Mouse (Mus musculus) c-Kit-positive CD71-positive TER-119-positive erythroid progenitor cells, embryonic 14.5 days (primary cell): ENCODE measurements at regions not wholly inside any gene's neighbourhood (a gene's known extent, or its start where the extent isn't known, plus 50 kb on each side); places are given as distances from the start of the nearest gene placed in this dataset.

Experiments used
- DNase-seq: peaks from one replicate; pipeline ENCODE4 v3.0.0-alpha.2; 2013; ENCODE audit warnings: low spot score

DNA sequence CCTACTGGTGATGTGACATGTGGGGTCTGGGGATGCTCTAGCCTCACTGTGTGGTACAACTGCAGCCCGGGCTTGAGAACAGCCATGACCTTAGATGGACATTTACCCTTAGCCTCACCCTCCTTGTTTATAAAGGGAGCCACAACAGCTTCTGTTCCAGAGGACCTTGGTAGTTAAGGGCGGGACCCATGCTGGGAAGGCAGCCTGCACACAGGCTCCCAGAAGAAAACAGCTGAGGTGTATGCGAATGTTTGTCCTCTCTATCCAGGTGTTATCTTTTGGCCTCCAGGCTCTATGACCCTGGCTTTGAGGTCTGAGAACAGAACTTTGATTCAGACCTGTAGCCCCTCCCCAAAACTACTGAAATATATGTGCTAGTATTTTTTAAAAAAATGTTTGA is 102.1 kb upstream of the Mki67 start:
- DNase-seq = no peak

DNA sequence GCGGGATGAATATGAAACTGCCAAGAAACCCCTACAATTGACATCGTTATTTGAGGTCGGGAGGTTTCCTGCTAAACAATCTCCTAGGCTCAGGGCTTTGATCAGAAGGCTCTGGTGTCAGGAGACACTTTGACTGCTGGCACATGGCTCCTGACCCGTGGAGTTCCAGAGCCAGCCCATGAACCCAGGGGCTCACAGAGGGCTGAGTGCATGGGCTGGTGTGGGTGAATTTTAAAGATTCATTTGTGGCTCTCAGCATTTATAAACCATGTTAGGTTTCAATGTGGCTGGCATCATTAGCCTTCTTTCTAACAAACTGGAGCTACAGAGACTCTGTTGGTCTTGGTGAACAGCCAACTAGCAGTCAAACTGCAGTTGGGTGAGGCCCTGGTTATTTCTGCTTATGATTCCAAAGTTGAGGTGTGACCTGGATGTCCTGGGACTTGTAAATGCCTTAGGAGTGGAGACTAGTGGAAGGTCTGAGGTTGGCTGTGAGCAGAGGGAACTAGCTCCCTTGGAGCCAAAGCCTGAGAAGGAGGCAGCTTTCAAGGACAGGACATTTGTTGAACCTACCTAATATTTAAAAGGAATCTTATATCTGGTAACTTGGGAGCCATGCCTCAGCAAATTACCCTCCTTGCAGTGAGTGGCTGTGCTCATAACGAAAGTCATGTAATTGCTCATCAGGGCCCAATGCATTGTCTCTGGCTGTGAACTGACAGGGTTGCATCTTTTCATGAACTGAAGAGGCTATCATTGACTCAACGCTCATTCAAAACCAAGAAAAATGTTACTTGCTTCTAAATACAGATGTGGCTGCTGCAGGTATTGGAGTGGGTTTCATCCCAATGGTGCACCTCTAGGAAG is 108.0 kb upstream of the Mki67 start:
- no peak for DNase-seq

DNA sequence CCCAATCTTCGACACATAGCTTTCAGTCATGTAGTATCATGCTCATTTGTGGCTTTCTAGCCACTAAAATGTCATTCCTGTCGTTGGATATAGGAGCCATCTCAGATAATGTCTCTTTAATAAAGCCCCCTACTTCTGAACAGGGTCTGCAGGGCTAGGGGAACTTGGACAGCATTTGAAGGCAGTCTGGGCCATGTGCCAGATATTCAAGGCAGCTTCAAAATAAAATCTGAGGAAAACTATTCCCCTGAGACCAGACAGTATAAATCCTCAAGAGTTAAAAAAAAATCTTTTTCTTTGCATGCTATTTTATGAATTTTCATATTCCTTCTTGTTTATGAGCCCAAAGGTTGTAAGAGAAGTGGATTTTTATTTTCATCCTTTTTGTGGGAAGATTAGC is 113.1 kb upstream of the Mki67 start:
- no peak for DNase-seq

DNA sequence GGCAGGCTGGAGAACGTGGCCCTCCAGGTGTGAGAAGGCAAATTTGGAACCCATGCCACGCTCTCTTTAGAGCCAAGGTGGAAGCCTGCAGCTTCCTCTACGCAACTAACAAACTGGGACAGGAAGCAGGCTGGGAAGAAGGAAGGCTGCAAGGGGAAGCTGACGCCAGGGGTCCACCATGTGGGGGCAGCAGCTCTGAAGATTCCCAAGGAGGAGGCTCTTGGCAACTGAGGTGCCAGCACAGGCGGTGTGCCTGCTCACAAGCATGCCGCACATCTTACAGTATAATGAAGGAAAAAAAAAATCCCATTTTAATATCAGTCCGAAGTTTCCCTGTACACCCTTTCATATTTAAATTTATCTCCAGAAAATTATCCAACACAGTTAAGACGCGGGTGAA is 117.3 kb upstream of the Mki67 start:
- no peak for DNase-seq

DNA sequence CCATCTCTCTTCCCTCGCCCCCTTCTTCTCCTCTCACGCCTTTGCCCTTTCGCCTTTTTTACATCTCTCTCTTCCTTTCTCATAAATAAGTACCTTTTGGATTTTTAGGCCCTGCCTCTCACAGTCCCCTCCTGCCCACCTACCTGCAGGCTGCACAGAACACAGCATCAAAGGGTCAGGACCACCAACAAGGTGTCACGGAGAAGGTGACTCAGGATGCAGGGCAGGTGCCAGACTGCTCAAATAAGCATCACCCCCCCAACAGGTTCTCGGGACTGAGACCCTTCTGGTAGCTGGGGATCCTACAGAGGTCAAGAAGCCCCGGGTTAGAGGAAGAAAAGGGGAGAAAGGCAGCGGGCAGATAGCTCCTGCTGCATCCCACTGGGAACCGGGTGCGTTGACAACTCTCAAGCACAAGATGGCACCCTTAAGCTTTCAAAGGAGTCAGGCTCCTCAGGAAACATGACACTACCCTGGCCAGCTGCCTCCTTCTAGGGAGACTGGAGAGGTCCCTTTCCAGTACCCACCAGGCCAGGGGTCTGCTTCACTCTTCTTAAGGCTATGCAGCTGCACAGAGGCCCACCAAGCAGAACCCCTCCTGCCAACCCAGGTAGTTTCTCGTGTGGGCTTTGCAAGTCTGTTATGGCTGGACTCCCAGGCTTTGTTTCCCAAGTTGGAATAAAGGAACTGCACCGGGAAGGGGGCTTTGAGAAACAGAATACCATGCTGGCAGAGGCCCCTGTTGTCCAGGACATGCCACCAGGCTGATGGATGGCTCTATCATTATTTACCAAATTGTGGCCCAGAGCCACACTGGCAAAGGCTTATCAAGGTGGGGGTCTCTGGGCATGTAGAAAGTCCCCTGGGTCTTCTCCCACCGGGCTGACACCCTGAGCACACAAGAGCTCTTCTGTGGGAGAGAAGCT is 120.9 kb upstream of the Mki67 start:
- DNase-seq = no peak

DNA sequence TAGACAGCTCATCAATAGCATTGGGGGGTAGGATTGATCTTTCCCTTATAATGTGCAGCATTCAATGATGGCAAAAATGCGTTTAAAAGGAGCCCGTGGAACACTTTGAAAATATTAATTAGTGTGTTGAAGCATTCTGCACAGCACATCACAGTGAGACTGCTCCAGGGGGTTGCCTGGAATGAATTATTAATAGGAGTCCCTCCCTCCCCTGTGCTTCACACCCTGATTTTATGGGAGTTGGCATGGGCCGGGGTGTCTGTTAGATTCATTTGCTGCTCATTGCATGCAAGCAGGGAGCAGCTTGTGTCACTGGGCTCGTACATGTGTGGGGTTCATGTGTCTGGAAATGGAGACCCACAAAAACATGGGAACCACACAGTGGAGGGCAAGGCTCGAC is 127.9 kb upstream of the Mki67 start:
- DNase-seq = no peak

DNA sequence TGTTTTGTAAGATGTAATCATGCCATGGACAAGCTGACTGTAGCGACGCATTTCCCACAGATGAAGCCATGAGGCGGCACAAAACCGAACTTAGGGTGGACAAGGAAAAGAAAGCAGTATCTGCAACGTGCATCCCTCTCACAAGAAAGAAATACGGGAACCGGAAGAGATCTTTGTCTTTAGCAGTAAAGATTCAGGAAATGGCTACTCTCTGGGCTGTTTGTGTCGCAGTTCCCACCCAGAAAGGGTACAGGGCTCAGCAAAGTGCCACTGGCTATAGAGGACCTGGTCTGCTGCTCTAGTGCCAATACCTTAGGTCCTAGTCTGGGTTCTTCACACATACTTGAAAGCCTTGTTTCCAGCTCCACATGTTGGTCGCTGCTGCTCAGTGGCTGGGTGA is 131.1 kb upstream of the Mki67 start:
- no peak for DNase-seq

- no peak for DNase-seq
These were observed 132.0 kb upstream of the Mki67 start for GRCm38 (mm10) chr7:135848170-135848569.

DNA sequence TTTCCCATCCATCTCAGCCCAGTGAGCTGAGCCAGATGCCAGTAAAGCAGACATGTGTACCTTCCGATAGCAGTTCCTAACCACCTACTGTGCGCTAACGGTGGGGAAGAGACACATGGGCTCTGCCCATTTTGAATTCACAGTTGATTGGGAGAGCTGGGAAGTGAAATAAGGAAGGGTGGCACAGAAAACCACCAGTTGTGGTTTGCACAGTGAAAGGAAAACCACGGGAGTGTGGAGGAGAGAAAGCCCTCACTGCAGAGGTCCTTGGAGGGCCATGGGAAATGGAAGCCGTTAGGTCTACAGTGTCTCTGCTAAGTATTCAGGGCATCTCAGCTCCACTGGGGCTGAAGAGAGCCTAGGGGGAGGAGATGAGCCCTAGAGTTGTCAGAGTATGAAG is 132.7 kb upstream of the Mki67 start:
- no peak for DNase-seq

DNA sequence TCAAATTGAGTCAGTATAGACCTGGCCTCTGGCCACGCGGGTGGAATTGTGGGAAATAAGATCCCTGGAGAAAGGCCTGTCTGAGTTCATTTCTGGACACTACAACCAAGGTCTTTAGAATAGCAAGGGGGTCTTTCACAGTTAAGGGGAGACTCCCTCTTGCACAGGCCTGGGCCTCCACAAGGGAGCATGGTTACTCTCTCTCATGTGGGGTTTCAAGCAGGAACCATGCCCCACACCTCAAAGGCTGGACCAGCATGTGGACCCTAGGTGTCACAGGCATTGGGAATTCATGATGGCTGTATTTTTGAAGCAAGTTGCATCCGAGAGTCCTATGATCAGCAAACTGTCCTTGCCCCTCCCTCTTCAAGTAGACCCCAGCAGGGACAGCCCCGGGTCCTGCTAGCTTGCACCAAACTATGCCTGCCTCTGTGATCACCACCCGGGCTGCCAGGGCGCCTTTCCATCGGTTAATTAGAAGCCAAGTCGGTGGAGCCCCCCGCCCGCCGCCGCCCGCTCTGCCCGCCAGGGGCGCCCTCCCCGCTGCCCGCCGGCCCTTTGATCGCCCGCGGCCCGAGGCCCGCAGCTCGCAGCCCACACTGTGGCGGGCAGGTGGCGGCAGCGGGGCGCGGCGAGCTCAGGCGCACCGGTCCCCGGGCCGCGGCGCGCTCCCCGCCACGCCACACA is 137.1 kb upstream of the Mki67 start:
- DNase-seq = no peak

GRCm38 (mm10) chr7:135853814-135854324 is 137.7 kb upstream of the Mki67 start:
- DNase-seq = no peak

- DNase-seq = no peak
These were observed 144.1 kb upstream of the Mki67 start for GRCm38 (mm10) chr7:135860288-135860687.

DNA sequence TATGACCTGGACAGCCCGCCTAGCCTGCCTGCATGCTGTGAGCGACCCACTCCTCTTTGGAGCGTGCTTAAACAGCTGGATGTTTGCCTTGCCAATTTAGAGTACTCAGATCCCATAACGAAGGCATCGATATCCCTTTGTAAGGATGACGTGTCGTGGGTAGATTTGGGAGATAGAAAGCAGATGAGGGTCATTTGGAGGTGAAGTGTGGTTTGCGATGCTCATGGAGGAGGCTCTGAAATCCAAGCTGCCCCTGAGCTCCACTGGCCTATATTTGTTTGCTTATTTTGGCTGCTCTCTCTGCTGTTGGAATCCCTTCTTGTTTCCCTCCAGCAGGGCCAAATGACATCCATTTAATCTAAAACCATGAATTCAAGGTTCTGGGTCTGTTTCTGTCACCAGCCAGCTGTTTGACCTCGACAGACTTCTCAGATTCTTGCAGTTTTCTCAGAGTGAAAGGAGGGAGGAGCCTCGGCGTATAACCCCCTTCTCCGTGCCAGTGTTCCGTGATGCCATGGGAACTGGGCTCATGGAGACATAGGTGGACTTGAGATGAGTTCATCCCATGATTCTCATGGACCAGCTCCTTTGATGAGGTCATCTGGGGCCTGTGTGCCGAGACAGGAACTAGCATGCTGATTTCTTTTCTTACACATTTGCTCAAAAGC is 144.7 kb upstream of the Mki67 start:
- no peak for DNase-seq

DNA sequence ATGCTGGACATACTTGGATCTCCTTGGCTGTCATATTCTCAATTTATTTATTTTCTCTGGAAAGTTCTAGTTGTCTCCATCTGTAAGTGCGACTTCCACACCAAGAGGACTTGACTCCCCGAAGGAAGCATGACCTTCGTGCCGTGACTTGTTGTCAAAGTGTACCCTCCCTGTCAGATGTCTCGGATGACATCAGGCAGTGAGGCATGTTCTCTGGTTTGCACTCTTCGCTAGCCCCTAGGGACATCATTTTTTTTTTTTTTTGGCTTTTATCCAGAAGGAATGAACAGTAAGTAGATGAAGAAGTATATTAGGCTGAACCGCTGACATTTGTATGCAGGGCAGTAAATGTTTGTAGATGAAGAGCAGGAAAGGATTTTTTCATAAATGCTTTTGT is 145.2 kb upstream of the Mki67 start:
- DNase-seq = no peak

GRCm38 (mm10) chr7:135863581-135864426 is 147.6 kb upstream of the Mki67 start:
- no peak for DNase-seq

- DNase-seq = no peak
These were observed 154.8 kb upstream of the Mki67 start for GRCm38 (mm10) chr7:135870981-135871380.

DNA sequence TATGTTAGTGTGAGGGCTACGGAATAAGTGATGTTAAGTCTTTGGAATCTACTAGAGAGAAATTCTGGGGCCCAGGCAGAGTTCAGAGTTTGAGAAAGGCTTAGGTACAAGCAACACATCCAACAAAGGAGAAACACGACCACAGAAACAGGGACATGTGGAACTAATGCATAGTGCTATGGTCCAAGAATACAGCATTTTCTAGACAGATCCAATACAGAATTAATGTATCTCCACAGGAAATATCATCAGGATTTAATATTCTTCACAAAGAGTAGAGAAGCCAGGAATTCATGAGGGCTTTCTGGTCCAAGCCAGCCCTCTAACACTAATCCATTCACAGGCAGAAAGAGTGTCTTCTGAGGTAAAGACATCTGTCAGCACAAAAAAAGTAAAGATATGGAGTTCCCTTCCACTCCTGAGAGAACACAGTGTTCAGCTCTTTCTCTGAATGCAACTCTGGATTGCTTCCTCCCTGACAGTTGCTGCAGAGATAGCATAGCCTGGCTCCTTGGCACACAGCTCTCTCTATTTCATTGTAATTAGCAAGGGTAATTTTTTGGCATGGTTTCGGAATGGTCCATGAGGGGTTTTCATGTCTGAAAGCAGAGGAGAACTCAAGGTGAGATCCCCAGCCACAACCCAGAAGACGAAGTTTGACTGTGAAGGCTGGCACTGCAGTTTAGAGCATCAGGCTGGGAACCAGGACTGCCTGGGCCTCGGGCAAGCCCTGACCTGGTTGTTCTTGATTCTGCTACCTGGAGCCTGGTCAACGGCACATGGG is 161.1 kb upstream of the Mki67 start:
- DNase-seq = no peak

GRCm38 (mm10) chr7:135878750-135879149 is 162.6 kb upstream of the Mki67 start:
- no peak for DNase-seq

DNA sequence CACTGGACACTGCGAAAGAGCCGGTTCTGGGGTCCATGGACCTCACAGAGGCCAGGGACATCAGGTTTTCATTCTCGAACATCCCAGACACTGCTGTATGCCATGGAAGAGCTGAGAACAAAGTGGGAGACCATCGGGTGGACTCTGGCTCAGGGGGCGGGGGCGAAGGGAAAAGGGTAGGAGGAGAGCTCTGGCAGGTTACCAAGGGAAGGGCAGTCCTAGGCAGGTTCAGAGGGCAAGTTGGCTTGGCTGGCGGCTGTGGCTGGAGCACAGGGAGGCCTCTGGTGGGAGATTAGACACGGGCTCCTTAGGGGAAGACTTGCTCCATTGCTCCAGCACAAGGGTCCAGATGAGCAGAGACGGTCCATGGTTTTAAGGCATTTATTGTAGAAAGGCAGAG is 164.3 kb upstream of the Mki67 start:
- no peak for DNase-seq

- DNase-seq = no peak
These were observed 166.1 kb upstream of the Mki67 start for GRCm38 (mm10) chr7:135882306-135882705.
